Mouse (Mus musculus) layer of hippocampus, postnatal 25 days (tissue): ENCODE data around the gene Idua. TPM values are rescaled to one million over a fixed set of nuclear protein-coding genes. Genes with fewer than 3 reads are reported as not detected.
A peak's percentile ranks its signal among the peaks of the same experiment; 100 is the strongest.

Source experiments
- DNase-seq, 2 experiments: peaks; one replicate each; pipeline ENCODE4 v3.0.0; 2022; ENCODE audit warnings: mixed read lengths in 2 of 2, low spot score in 1 of 2; ENCODE audit errors: extremely low spot score in 1 of 2
- total RNA-seq, 2 experiments: library from RNA; stranded (reverse); gene quantifications; 2 replicates each; pipeline ENCODE4 v1.2.3; 2021

The Idua gene
- total RNA-seq, 2 experiments from 2014 or later, result 10.4 to 19.6 TPM

DNA sequence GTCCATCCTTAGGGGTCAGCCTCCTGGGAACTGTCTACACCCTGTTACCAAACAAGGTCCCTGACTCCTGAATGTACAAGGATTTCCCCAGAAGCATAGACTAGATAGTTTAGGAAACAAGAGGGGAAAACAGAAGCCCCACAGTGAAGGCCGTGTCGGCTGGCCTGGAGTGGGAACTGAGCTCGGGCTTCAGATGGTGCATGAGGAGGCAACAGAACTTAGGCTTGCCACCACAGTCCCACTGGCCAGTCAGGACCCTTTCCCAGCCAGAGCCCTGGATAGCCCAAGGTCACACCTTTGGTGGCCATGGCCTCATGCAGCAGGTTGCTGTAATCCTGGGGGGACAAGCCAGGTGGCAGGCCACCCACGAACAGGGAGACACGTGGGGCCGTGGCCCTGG is 6.8 kb upstream of the Idua start:
- no peak for DNase-seq

- DNase-seq, result no peak
Observed at GRCm38 (mm10) chr5:108654444-108654990, 5.6 kb upstream of the Idua start.

DNA sequence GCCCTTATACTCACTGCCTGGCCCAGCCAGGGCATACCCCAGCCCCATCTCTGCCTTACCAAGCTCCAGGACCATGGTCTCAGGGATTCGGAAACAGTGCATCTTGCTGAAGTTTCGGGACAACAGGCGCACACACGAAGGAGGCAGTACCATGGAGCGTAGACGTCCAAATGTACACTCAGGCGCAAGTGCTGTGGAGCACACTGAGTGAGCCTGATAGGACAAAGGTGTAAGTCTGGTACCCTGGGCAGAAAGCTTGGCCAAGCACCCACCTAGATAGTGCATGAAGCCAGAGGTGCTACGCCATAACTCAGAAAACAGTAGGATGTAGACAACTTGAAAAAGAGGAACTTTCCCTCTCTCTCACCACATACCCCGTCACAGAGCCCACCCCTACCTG is 4.8 kb upstream of the Idua start:
- no peak for DNase-seq

DNA sequence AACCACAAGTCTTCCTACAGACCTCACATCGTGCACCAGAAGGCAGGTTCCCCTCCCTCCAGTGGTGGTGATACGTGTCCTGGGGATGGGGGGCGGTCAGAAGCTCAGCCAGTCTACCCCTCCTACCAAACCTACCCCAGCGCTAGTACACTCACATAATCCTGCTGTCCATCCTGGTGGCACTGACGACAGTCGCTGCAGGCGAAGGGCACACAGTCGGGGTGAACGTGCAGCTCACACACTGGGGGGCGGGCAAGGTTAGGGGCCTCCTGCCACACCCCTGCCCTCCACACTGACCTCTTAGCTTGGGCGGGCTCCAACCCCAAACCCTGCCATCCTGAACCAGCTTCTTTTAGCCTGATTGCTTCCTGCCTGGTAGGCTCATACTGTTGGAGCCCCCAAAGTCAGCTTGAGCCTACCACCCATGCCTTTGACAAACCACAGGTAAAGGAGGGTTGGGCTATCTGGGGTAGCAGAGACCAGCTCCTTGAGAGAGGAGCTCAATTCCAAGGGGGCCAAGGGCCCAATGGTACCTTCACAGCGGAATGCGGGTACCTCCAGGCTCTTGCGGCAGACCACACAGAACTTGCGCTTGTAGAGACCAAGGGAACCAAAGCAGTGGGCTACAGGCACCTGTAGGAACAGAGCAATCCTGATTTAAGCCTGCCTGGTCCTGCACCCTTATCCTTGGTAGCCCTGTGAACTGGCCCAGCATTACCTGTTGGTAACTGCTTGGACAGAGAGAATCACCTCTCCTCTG is 4.1 kb upstream of the Idua start:
- peak in 1 of 2 experiments; percentile 6 for DNase-seq

DNA sequence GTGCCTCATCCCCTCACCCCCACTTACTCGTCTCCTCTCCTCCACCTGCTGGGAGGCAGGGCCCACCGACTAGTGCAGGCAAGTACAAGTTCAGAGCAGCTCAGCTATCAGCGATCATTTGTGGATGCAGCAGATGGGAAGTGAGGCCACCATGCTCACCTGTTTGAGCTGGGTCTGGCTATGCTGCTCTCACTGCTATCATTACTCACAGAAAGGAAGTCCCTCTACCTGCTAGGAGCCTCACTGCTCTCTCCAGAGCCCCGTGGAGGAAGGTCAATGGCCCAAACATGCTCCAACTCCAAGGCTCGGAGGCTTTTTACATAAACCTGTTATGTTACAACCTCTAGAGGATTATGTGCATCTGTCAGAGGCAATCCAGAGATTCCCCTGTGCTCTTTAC is 2.7 kb upstream of the Idua start:
- no peak for DNase-seq

- no peak for DNase-seq
Observed at GRCm38 (mm10) chr5:108658611-108659010, 1.5 kb upstream of the Idua start.

GRCm38 (mm10) chr5:108660632-108661268 is 619 bp downstream of the Idua start:
- DNase-seq, result peak; percentile 77 to 85

DNA sequence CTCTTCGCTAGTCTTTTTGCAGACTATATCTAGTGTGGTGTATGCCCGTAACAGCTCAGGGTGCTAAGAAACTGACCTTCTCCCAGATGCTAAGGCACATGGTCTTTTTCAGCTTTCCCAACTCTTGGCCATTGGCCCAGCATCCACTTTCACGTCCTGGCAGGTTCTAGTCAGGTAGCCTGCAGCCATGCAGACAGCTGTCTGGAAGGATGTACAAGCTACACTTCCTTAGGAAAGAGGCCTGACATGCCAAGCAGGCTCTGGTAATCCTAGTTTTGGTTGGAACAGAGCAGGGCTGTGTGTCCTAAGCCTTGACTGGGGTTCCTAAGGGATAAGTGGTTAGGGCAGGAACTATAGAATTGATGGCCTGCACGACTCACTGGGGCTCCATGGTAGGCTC is 2.6 kb downstream of the Idua start:
- DNase-seq, result no peak

DNA sequence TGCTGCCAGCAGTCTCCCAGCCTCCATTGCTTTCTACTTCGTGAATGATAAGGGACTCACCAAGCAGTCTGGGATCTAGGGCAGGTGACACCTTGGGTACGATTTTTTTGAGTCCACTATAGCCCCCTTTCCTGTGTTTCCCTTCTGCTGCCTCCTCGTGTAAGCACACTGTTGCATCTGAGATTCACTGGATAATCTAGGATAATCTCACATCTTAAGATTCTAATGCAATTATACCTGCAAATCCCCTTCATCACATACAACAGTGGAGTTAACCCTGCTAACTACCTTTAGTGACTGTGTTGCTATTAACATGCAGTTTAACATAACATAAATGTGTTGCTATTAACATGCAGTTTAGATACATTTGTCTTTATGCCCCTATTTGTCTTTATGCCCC is 4.9 kb downstream of the Idua start:
- DNase-seq, result no peak

DNA sequence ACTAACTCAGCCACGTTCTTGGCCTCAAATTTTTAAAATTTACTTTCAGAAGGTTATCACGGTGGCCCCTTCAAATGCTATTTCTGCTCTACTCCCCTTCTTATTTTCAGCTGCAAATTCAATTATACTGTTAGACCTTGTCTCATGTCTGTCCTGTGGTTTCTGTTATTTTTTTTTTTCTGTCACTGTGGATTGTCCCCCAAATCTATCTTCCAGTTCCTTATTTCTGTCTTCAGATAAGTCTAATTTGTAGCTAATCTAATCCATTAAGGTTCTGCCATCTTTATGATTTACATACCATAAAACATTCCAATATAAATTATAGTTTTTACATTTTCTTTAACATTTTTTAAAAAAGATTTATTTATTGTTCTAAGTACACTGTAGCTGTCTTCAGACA is 7.2 kb downstream of the Idua start:
- DNase-seq, result no peak

- DNase-seq, result no peak
Observed at GRCm38 (mm10) chr5:108668387-108668932, 8.3 kb downstream of the Idua start.

GRCm38 (mm10) chr5:108668977-108669936 is 9.1 kb downstream of the Idua start, which contains the start of gene Dgkq:
Gene Dgkq, minus strand, starts transcription at chr5:108669672.
- peak; percentile 70 to 74 for DNase-seq

GRCm38 (mm10) chr5:108669986-108670385 is 9.9 kb downstream of the Idua start:
- no peak for DNase-seq

DNA sequence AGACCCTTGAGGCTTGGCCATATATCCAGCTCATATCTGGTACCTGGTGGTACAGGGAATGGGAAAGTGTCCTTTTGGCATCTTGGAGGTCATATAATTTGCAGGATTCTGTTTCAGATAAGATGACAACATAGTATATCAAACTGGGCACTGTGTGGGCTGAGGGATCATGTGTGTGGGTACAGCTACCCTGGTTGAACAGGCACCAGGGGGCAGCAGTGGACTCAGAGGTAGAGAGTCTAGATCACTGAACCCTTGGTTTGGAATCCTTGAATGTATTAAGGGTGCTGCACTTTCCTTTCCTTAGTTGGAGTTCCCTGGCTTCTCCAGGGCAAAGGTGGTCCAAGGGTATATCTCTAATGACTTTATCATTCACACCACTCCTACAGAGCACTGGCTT is 10.7 kb downstream of the Idua start:
- peak in 1 of 2 experiments; percentile 65 for DNase-seq

- DNase-seq, result no peak
Observed at GRCm38 (mm10) chr5:108671757-108672156, 11.6 kb downstream of the Idua start.

GRCm38 (mm10) chr5:108674624-108675023 is 14.5 kb downstream of the Idua start:
- no peak for DNase-seq

- no peak for DNase-seq
Observed at GRCm38 (mm10) chr5:108675251-108675816, 15.2 kb downstream of the Idua start, which contains the start of gene Slc26a1. Gene Slc26a1, minus strand, starts transcription at chr5:108675569.

GRCm38 (mm10) chr5:108676772-108677498 is 16.8 kb downstream of the Idua start:
- DNase-seq, result no peak

- DNase-seq, result peak; percentile 65 to 70
Observed at GRCm38 (mm10) chr5:108677605-108678295, 17.6 kb downstream of the Idua start.
